Mouse (Mus musculus): ENCODE results near the gene Vti1a. TPM values are rescaled to one million over a fixed set of nuclear protein-coding genes. Genes with fewer than 3 reads are reported as not detected.

The Vti1a gene
- polyA plus RNA-seq, 1 experiment from 2014 or later, result 28.7 TPM

GRCm38 (mm10) chr19:55588948-55589896 is 273.1 kb downstream of the Vti1a start:
- WGBS, result 36% methylated on average over 16 of the region's 16 CpGs
- H3K9me3 ChIP-seq, result no peaks in the 10 kb centered on the region
- no peak overlapping the region for H3K4me2 ChIP-seq (replicated peaks)
- H3K27me3 ChIP-seq, result peaks cover 8% of the 10 kb centered on the region; the same call in 1 of the 2 replicates
- no peak overlapping the region for H3K9ac ChIP-seq
- H3K4me1 ChIP-seq, result peaks cover 67% of the 10 kb centered on the region
- no peak overlapping the region for H3K4me3 ChIP-seq
- 0 out of 2 replicates have a peak, but pooled peaks cover 3% of the 10 kb centered on the region for H3K36me3 ChIP-seq
- H3K27ac ChIP-seq, result no peak overlapping the region
- ATAC-seq (ENCODE audit: low FRiP score, low read depth), result no peak

- H3K9me3 ChIP-seq, result no peaks in the 10 kb centered on the region
- H3K27ac ChIP-seq, result peak overlapping the region; percentile 80
- peak; percentile 82 for ATAC-seq (ENCODE audit: low FRiP score, low read depth)
- H3K27me3 ChIP-seq, result peaks cover 10% of the 10 kb centered on the region; the same call in 1 of the 2 replicates
- peak overlapping the region; percentile 49 for H3K4me2 ChIP-seq (replicated peaks)
- no peak overlapping the region for H3K9ac ChIP-seq
- no peak overlapping the region for H3K4me3 ChIP-seq
- H3K4me1 ChIP-seq, result peaks cover 82% of the 10 kb centered on the region
- WGBS, result 17% methylated on average over 26 of the region's 26 CpGs
- H3K36me3 ChIP-seq, result 0 out of 2 replicates have a peak, but pooled peaks cover 3% of the 10 kb centered on the region
These were observed 277.0 kb downstream of the Vti1a start for GRCm38 (mm10) chr19:55592876-55593691.

- WGBS, result 69% methylated on average over 16 of the region's 16 CpGs
- Histone ChIP-seq H3K27ac (peak overlapping the region; percentile 80), H3K4me3 (no peak overlapping the region), H3K4me1 (peaks cover 82% of the 10 kb centered on the region), H3K9ac (no peak overlapping the region), H3K36me3 (0 out of 2 replicates have a peak, but pooled peaks cover 3% of the 10 kb centered on the region), H3K4me2 (replicated peaks) (peak overlapping the region; percentile 49), H3K27me3 (peaks cover 10% of the 10 kb centered on the region; the same call in 1 of the 2 replicates), H3K9me3 (no peaks in the 10 kb centered on the region)
- peak; percentile 38; the same call in 1 of the 2 replicates for ATAC-seq (ENCODE audit: low FRiP score, low read depth)
These were observed 277.8 kb downstream of the Vti1a start for GRCm38 (mm10) chr19:55593729-55594444.

GRCm38 (mm10) chr19:55594451-55594850 is 278.4 kb downstream of the Vti1a start:
- H3K9ac ChIP-seq, result no peak overlapping the region
- H3K4me1 ChIP-seq, result peaks cover 82% of the 10 kb centered on the region
- H3K36me3 ChIP-seq, result 0 out of 2 replicates have a peak, but pooled peaks cover 3% of the 10 kb centered on the region
- H3K4me2 ChIP-seq (replicated peaks), result no peak overlapping the region
- no peaks in the 10 kb centered on the region for H3K9me3 ChIP-seq
- H3K4me3 ChIP-seq, result no peak overlapping the region
- H3K27ac ChIP-seq, result no peak overlapping the region; the same call in 1 of the 2 replicates
- WGBS, result 88% methylated on average over 3 of the region's 3 CpGs
- no peak for ATAC-seq (ENCODE audit: low FRiP score, low read depth)
- peaks cover 10% of the 10 kb centered on the region; the same call in 1 of the 2 replicates for H3K27me3 ChIP-seq

- H3K4me1 ChIP-seq, result peaks cover 93% of the 10 kb centered on the region
- no peaks in the 10 kb centered on the region for H3K9me3 ChIP-seq
- no peaks in the 10 kb centered on the region for H3K36me3 ChIP-seq
- no peak overlapping the region for H3K4me2 ChIP-seq (replicated peaks)
- no peak for ATAC-seq (ENCODE audit: low FRiP score, low read depth)
- H3K27ac ChIP-seq, result peak overlapping the region; percentile 94; the same call in 1 of the 2 replicates
- H3K27me3 ChIP-seq, result peaks cover 10% of the 10 kb centered on the region; the same call in 1 of the 2 replicates
- H3K9ac ChIP-seq, result no peak overlapping the region
- WGBS, result 48% methylated on average over 9 of the region's 9 CpGs
- no peak overlapping the region for H3K4me3 ChIP-seq
These were observed 280.0 kb downstream of the Vti1a start for GRCm38 (mm10) chr19:55595945-55596649.

- Histone ChIP-seq H3K9me3 (no peaks in the 10 kb centered on the region), H3K36me3 (no peaks in the 10 kb centered on the region), H3K27me3 (peaks cover 10% of the 10 kb centered on the region; the same call in 1 of the 2 replicates), H3K9ac (no peak overlapping the region), H3K4me1 (peaks cover 90% of the 10 kb centered on the region), H3K27ac (peak overlapping the region; percentile 94; the same call in 1 of the 2 replicates), H3K4me3 (no peak overlapping the region), H3K4me2 (replicated peaks) (no peak overlapping the region)
- WGBS, result 56% methylated on average over 6 of the region's 6 CpGs
- ATAC-seq (ENCODE audit: low FRiP score, low read depth), result no peak
These were observed 280.7 kb downstream of the Vti1a start for GRCm38 (mm10) chr19:55596804-55597203.

- WGBS, result 14% methylated on average over 2 of the region's 2 CpGs
- Histone ChIP-seq H3K36me3 (no peaks in the 10 kb centered on the region), H3K9me3 (no peaks in the 10 kb centered on the region), H3K27me3 (peaks cover 10% of the 10 kb centered on the region; the same call in 1 of the 2 replicates), H3K4me1 (peaks cover 86% of the 10 kb centered on the region), H3K9ac (no peak overlapping the region), H3K4me3 (no peak overlapping the region), H3K4me2 (replicated peaks) (no peak overlapping the region), H3K27ac (peak overlapping the region; percentile 94; the same call in 1 of the 2 replicates)
- ATAC-seq (ENCODE audit: low FRiP score, low read depth), result no peak
These were observed 281.2 kb downstream of the Vti1a start for GRCm38 (mm10) chr19:55597296-55597695.

GRCm38 (mm10) chr19:55597951-55598350 is 281.9 kb downstream of the Vti1a start:
- Histone ChIP-seq H3K4me2 (replicated peaks) (peak overlapping the region; percentile 25), H3K27me3 (peaks cover 10% of the 10 kb centered on the region; the same call in 1 of the 2 replicates), H3K27ac (peak overlapping the region; percentile 94), H3K4me1 (peaks cover 79% of the 10 kb centered on the region), H3K36me3 (no peaks in the 10 kb centered on the region), H3K9ac (no peak overlapping the region), H3K9me3 (no peaks in the 10 kb centered on the region), H3K4me3 (no peak overlapping the region)
- no peak for ATAC-seq (ENCODE audit: low FRiP score, low read depth)
- 31% methylated on average over 12 of the region's 12 CpGs for WGBS

GRCm38 (mm10) chr19:55599124-55599523 is 283.0 kb downstream of the Vti1a start:
- no peak overlapping the region for H3K4me3 ChIP-seq
- peak; percentile 78 for ATAC-seq (ENCODE audit: low FRiP score, low read depth)
- no peaks in the 10 kb centered on the region for H3K36me3 ChIP-seq
- 18% methylated on average over 6 of the region's 6 CpGs for WGBS
- H3K27me3 ChIP-seq, result peaks cover 10% of the 10 kb centered on the region; the same call in 1 of the 2 replicates
- H3K4me2 ChIP-seq (replicated peaks), result no peak overlapping the region
- H3K27ac ChIP-seq, result peak overlapping the region; percentile 94
- H3K9ac ChIP-seq, result no peak overlapping the region
- peaks cover 68% of the 10 kb centered on the region for H3K4me1 ChIP-seq
- no peaks in the 10 kb centered on the region for H3K9me3 ChIP-seq

- Histone ChIP-seq H3K9ac (no peak overlapping the region), H3K4me1 (peaks cover 26% of the 10 kb centered on the region), H3K4me3 (no peak overlapping the region), H3K36me3 (no peaks in the 10 kb centered on the region), H3K27ac (peak overlapping the region; percentile 23; the same call in 1 of the 2 replicates), H3K27me3 (peaks cover 4% of the 10 kb centered on the region; the same call in 1 of the 2 replicates), H3K4me2 (replicated peaks) (peak overlapping the region; percentile 39), H3K9me3 (no peaks in the 10 kb centered on the region)
- ATAC-seq (ENCODE audit: low FRiP score, low read depth), result no peak
- WGBS, result 27% methylated on average over 10 of the region's 10 CpGs
These were observed 291.6 kb downstream of the Vti1a start for GRCm38 (mm10) chr19:55607725-55608124.

All from limb, embryonic 13.5 days (tissue).